Mouse (Mus musculus): ENCODE measurements around the gene Tmem210. TPM values are rescaled to one million over a fixed set of nuclear protein-coding genes. Genes with fewer than 3 reads are reported as not detected.

The Tmem210 gene
- polyA plus RNA-seq, 1 experiment from 2014 or later: not detected

DNA sequence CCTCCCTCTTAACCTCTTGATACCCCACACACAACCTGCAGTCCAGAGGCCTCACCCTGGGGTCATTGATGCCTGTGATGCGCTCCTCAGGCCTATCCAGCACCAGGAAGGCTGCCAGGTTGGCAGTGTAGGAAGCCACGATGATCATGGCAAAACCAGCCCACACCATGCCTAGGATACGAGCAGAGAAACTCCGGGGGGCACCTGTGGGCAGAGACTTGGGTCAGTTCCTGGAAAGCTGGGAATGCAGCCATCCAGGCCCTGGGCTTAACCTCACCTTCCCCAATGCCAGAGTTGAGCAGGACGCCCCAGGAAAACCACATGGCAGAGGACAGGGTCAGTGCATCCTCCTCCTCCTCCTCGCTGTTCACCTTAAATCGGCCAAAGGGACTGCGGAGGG is 9.1 kb downstream of the Tmem210 start:
- Histone ChIP-seq H3K4me1 (replicated peaks; ENCODE audit: control insufficient read depth, insufficient read depth, low read length) (peaks cover 7% of the 10 kb centered on the region; the same call in 1 of the 2 replicates), H3K9me3 (ENCODE audit: control insufficient read depth, low read length) (no peaks in the 10 kb centered on the region), H3K27ac (ENCODE audit: low read depth) (no peak overlapping the region), H3K4me2 (ENCODE audit: low read length) (no peak overlapping the region), H3K36me3 (ENCODE audit: control insufficient read depth, insufficient read depth, low read length) (no peaks in the 10 kb centered on the region), H3K27me3 (replicated peaks; ENCODE audit: control insufficient read depth, insufficient read depth, low read length) (peaks cover 25% of the 10 kb centered on the region), H3K4me3 (ENCODE audit: low read depth, low read length) (no peak overlapping the region), H3K9ac (ENCODE audit: low read length) (no peak overlapping the region)
- 76% methylated on average over 7 of the region's 8 CpGs for WGBS
- no peak for DNase-seq (ENCODE audit: low spot score)
- ATAC-seq (replicated peaks; ENCODE audit: low FRiP score, low TSS enrichment, low read depth): no peak

DNA sequence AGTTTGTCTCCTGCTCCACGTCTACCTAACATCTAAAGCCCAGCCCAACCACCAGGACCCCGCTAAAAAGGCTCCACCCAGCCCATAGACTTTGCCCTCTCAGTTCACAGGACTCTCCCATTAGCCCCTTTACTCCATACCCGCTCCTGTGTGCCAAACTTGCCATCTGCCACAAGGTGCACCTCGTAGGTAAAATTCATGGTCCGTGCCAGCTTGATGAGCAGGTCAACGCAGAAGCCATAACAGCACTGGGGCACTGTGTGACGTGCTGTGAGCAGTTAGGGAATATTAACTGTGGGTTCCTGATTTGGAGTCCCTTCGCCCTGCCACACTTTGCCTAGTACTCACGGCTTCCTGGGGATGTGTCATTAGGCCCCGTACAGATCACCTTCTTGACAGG is 10.1 kb downstream of the Tmem210 start:
- 82% methylated on average over 10 of the region's 10 CpGs for WGBS
- Histone ChIP-seq H3K9me3 (ENCODE audit: control insufficient read depth, low read length) (no peaks in the 10 kb centered on the region), H3K9ac (ENCODE audit: low read length) (no peak overlapping the region), H3K4me3 (ENCODE audit: low read depth, low read length) (no peak overlapping the region), H3K27me3 (replicated peaks; ENCODE audit: control insufficient read depth, insufficient read depth, low read length) (peaks cover 17% of the 10 kb centered on the region; the same call in 1 of the 2 replicates), H3K4me2 (ENCODE audit: low read length) (no peak overlapping the region), H3K27ac (ENCODE audit: low read depth) (no peak overlapping the region), H3K4me1 (replicated peaks; ENCODE audit: control insufficient read depth, insufficient read depth, low read length) (no peaks in the 10 kb centered on the region), H3K36me3 (ENCODE audit: control insufficient read depth, insufficient read depth, low read length) (no peaks in the 10 kb centered on the region)
- no peak for DNase-seq (ENCODE audit: low spot score)
- ATAC-seq (replicated peaks; ENCODE audit: low FRiP score, low TSS enrichment, low read depth): no peak

DNA sequence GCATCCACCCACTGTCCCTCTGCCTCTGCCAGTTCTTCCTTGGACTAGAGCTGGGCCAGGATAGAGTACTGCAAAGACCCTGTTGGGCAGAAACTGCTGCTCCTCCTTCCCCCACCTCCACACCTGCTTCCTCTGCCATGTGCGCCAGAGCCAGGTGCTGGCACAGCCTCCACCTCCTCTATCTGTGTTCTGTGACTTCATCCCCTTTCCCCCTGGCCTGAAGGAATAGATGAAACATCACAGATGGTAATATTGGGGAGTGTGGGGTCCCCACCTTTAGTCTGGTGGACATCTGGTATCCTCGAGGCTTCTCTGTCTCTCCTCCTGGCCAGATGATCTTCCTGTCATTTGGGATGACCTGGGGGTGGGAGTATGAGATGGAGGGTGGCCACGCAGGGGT is 15.5 kb downstream of the Tmem210 start:
- H3K9ac ChIP-seq (ENCODE audit: low read length): no peak overlapping the region
- no peak for DNase-seq (ENCODE audit: low spot score)
- no peaks in the 10 kb centered on the region for H3K9me3 ChIP-seq (ENCODE audit: control insufficient read depth, low read length)
- no peak overlapping the region for H3K4me2 ChIP-seq (ENCODE audit: low read length)
- H3K4me3 ChIP-seq (ENCODE audit: low read depth, low read length): no peak overlapping the region
- WGBS: 73% methylated on average over 3 of the region's 3 CpGs
- H3K4me1 ChIP-seq (replicated peaks; ENCODE audit: control insufficient read depth, insufficient read depth, low read length): peaks cover 3% of the 10 kb centered on the region; the same call in 1 of the 2 replicates
- no peak overlapping the region for H3K27ac ChIP-seq (ENCODE audit: low read depth)
- ATAC-seq (replicated peaks; ENCODE audit: low FRiP score, low TSS enrichment, low read depth): no peak
- H3K27me3 ChIP-seq (replicated peaks; ENCODE audit: control insufficient read depth, insufficient read depth, low read length): peaks cover 44% of the 10 kb centered on the region
- H3K36me3 ChIP-seq (ENCODE audit: control insufficient read depth, insufficient read depth, low read length): no peaks in the 10 kb centered on the region

DNA sequence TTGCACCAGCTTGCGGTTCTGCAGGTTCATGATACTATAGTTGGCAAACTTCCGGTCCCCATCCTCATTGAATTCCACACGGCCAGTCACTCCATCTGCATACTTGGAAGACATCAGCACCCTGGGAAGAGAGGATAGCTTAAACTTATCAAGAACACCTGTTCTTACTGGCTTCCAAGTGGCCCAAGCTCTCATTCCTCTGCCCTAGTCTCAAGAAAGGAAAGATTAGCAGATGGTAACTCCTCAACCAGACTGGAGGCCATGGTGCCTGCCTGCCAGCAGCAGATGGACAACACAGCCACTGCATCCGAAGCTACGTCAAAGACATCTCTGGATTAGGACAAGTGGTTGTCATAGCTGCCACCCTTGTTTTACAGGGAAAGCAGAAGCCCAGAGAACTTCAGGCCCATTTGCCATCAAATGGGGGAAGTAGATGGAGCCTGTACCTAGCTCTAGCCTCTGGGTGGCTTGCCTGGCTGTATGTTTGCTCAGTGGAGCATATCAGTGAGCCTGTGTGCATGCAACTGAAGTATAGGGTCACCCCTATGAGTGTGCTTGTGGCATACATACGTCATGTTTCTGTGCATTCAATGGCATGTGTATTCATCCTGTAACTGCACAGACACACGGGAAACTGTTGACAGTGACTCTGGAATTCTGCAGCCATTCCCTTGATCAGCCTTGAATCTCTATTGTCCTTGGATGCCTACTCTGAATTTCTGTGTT is 16.1 kb downstream of the Tmem210 start:
- DNase-seq (ENCODE audit: low spot score) (no peak), ATAC-seq (replicated peaks; ENCODE audit: low FRiP score, low TSS enrichment, low read depth) (no peak)
- Histone ChIP-seq H3K4me1 (replicated peaks; ENCODE audit: control insufficient read depth, insufficient read depth, low read length) (peaks cover 3% of the 10 kb centered on the region; the same call in 1 of the 2 replicates), H3K4me2 (ENCODE audit: low read length) (peak overlapping the region; percentile 80), H3K27me3 (replicated peaks; ENCODE audit: control insufficient read depth, insufficient read depth, low read length) (peaks cover 50% of the 10 kb centered on the region), H3K9me3 (ENCODE audit: control insufficient read depth, low read length) (no peaks in the 10 kb centered on the region), H3K27ac (ENCODE audit: low read depth) (no peak overlapping the region), H3K9ac (ENCODE audit: low read length) (no peak overlapping the region), H3K4me3 (ENCODE audit: low read depth, low read length) (0 out of 2 replicates have a peak overlapping the region, but pooled peaks have one; percentile 42), H3K36me3 (ENCODE audit: control insufficient read depth, insufficient read depth, low read length) (no peaks in the 10 kb centered on the region)
- 70% methylated on average over 7 of the region's 7 CpGs for WGBS

DNA sequence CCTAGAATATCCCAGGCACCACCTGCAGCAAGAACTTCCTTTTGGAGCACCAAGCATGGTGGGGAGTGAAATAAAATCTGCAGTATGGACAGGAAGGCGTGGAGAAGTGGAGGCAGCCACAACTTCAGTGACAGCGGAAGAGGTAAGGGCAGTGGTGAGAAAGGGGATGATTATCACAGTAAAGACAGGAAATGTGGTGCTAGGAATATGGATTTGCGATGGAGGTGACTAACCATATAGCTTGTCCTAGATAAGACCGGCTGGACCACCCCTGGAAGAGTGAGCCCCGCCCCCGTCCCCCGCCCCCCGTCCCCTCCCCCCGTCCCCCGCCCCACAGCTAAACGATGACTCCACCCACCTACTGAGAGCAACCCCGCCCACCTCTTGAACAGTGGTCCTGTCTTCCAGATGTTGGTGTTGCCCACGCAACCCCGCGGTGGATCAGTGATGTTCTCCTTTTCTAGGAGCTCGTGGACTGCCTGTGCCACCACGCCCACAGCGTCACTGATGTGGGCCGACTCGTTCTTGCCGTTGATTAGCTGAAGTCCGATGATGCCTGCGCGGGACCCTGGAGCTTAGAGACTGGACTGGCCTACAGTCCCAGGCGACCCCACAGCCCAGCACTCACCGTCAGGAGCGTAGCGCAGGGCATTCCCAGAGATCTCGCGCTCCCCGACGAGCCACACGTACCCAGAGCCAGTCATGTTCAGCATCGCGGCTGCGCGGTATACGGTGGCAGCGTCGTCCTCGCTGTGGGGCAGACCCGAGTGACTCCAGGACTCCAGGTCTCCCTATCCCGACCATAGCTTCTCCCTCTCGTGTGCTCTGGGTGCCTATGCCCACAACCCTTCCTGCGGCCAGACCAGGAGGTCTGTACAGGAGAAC is 17.0 kb downstream of the Tmem210 start:
- DNase-seq (ENCODE audit: low spot score): peak; percentile 72
- H3K9ac ChIP-seq (ENCODE audit: low read length): peak overlapping the region; percentile 32; the same call in 1 of the 2 replicates
- peaks cover 56% of the 10 kb centered on the region for H3K27me3 ChIP-seq (replicated peaks; ENCODE audit: control insufficient read depth, insufficient read depth, low read length)
- peaks cover 3% of the 10 kb centered on the region; the same call in 1 of the 2 replicates for H3K4me1 ChIP-seq (replicated peaks; ENCODE audit: control insufficient read depth, insufficient read depth, low read length)
- peak; percentile 66 for ATAC-seq (replicated peaks; ENCODE audit: low FRiP score, low TSS enrichment, low read depth)
- H3K4me3 ChIP-seq (ENCODE audit: low read depth, low read length): peak overlapping the region; percentile 42
- H3K36me3 ChIP-seq (ENCODE audit: control insufficient read depth, insufficient read depth, low read length): no peaks in the 10 kb centered on the region
- 2% methylated on average over 45 of the region's 45 CpGs for WGBS
- peak overlapping the region; percentile 80 for H3K4me2 ChIP-seq (ENCODE audit: low read length)
- no peaks in the 10 kb centered on the region for H3K9me3 ChIP-seq (ENCODE audit: control insufficient read depth, low read length)
- H3K27ac ChIP-seq (ENCODE audit: low read depth): no peak overlapping the region

DNA sequence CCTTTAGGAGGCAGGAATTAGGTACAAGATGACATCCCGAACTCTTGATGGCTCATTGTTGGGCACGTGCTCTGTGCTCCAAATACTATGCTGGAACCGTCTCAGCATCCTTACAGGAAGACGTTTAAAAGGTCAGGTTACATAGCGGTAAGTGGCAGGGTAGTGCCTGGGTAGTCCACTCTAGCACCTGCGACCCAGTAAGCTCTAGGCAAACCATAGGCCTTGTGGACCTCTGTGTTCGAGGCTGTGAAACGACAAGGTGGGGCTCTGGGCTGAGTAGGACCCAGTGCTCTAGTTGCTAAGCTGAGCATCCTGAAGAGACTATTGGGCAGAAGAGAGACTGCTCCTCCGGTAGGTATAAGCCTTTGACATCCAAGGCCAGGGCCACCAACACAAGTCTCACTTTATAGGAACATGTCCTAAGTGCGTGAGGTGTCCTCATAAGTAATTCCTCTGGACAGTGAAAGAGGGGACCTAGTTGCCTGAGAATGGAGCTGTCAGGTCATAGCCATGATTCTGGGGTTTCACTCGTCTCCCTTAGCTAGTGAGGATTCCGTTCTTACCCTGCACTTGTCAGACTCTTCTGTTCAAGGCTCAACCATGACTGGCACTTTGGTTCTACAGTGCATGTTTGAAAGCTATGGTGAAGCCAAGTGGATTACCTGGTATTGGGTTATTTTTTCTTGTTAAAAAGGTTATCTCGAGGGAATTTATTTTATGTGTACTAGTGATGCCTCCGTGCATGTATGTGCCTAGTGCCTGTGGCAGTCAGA is 17.8 kb downstream of the Tmem210 start:
- H3K27ac ChIP-seq (ENCODE audit: low read depth): no peak overlapping the region
- H3K4me2 ChIP-seq (ENCODE audit: low read length): peak overlapping the region; percentile 80
- no peaks in the 10 kb centered on the region for H3K9me3 ChIP-seq (ENCODE audit: control insufficient read depth, low read length)
- no peaks in the 10 kb centered on the region for H3K36me3 ChIP-seq (ENCODE audit: control insufficient read depth, insufficient read depth, low read length)
- no peak overlapping the region for H3K9ac ChIP-seq (ENCODE audit: low read length)
- peaks cover 3% of the 10 kb centered on the region; the same call in 1 of the 2 replicates for H3K4me1 ChIP-seq (replicated peaks; ENCODE audit: control insufficient read depth, insufficient read depth, low read length)
- 53% methylated on average over 14 of the region's 14 CpGs for WGBS
- DNase-seq (ENCODE audit: low spot score) (no peak), ATAC-seq (replicated peaks; ENCODE audit: low FRiP score, low TSS enrichment, low read depth) (no peak)
- peaks cover 64% of the 10 kb centered on the region for H3K27me3 ChIP-seq (replicated peaks; ENCODE audit: control insufficient read depth, insufficient read depth, low read length)
- peak overlapping the region; percentile 42; the same call in 1 of the 2 replicates for H3K4me3 ChIP-seq (ENCODE audit: low read depth, low read length)

DNA sequence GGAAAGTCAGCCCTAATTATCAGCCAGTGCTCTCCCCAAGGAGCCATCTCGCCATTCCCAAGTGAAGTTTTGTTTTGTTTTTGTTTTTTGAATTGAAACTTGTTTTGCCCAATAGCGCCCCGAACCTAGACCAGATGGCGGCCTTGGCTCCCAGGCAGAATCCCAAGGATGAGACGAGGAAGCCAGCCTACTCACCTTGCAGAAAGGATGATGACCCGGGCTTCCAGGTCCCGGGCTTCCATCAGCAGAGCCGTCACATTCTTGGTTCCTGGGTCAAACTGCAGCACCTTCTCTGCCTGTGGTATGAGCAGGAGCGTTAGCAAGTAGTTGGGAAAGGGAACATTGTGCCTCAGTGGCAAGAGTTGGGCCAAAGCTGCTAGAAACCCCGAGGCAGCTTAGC is 22.2 kb downstream of the Tmem210 start:
- Histone ChIP-seq H3K27ac (ENCODE audit: low read depth) (no peak overlapping the region), H3K9me3 (ENCODE audit: control insufficient read depth, low read length) (no peaks in the 10 kb centered on the region), H3K27me3 (replicated peaks; ENCODE audit: control insufficient read depth, insufficient read depth, low read length) (peaks cover 83% of the 10 kb centered on the region), H3K4me2 (ENCODE audit: low read length) (no peak overlapping the region), H3K36me3 (ENCODE audit: control insufficient read depth, insufficient read depth, low read length) (no peaks in the 10 kb centered on the region), H3K4me3 (ENCODE audit: low read depth, low read length) (no peak overlapping the region), H3K4me1 (replicated peaks; ENCODE audit: control insufficient read depth, insufficient read depth, low read length) (peaks cover under 1% of the 10 kb centered on the region; the same call in 1 of the 2 replicates), H3K9ac (ENCODE audit: low read length) (no peak overlapping the region)
- DNase-seq (ENCODE audit: low spot score) (no peak), ATAC-seq (replicated peaks; ENCODE audit: low FRiP score, low TSS enrichment, low read depth) (no peak)
- 53% methylated on average over 10 of the region's 10 CpGs for WGBS

DNA sequence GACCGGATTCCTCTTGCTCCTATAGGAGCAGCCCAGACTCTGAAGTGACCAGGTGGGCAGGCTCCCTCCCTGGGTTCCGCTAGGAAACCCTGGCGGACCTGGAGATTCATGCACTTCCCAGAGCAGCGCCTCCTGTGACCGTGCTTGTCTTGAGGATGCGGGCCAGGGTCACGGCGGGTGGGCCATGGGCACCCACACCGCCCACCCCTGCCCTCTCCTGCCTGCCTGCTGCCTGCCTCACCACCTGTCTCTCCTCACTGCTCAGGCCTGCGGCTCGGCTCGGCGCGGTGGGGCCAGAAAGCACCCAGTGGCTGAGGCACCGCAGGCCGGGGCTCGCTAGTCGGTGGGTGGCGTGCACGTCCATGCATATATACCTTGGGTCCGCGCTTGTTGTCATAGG is 23.0 kb downstream of the Tmem210 start:
- Histone ChIP-seq H3K4me1 (replicated peaks; ENCODE audit: control insufficient read depth, insufficient read depth, low read length) (no peaks in the 10 kb centered on the region), H3K36me3 (ENCODE audit: control insufficient read depth, insufficient read depth, low read length) (no peaks in the 10 kb centered on the region), H3K27me3 (replicated peaks; ENCODE audit: control insufficient read depth, insufficient read depth, low read length) (peaks cover 77% of the 10 kb centered on the region), H3K27ac (ENCODE audit: low read depth) (no peak overlapping the region), H3K4me2 (ENCODE audit: low read length) (peak overlapping the region; percentile 33), H3K9ac (ENCODE audit: low read length) (no peak overlapping the region), H3K4me3 (ENCODE audit: low read depth, low read length) (peak overlapping the region; percentile 11; the same call in 1 of the 2 replicates), H3K9me3 (ENCODE audit: control insufficient read depth, low read length) (no peaks in the 10 kb centered on the region)
- ATAC-seq (replicated peaks; ENCODE audit: low FRiP score, low TSS enrichment, low read depth): no peak; the same call in 1 of the 2 replicates
- DNase-seq (ENCODE audit: low spot score): no peak
- WGBS: 2% methylated on average over 22 of the region's 22 CpGs
